Mouse (Mus musculus) MEL (cell line): Measurements from ENCODE around the gene Arhgap23. TPM values are rescaled to one million over a fixed set of nuclear protein-coding genes. Genes with fewer than 3 reads are reported as not detected.

ENCODE experiments used
- DNase-seq: peaks from one replicate; pipeline ENCODE4 v3.0.0; 2011; ENCODE audit warnings: low read depth, low spot score
- H3K27ac ChIP-seq: 2 replicates; pipeline ENCODE4 v1.5.1; 2012; ENCODE audit warnings: low read depth, mild to moderate bottlenecking, control low read depth, low read length, moderate library complexity; ENCODE audit not compliant: control insufficient read depth
- H3K27me3 ChIP-seq, 2 experiments: fragments of 150-350 bp in 1 of 2; sonication (generic) in 1 of 2; 2 replicates each; pipeline ENCODE4 v1.6.1; 2012; ENCODE audit warnings: low read length in 2 of 2, mild to moderate bottlenecking in 2 of 2, improper control_type of control experiment in 1 of 2, moderate library complexity in 1 of 2; ENCODE audit not compliant: insufficient read depth in 2 of 2, control insufficient read depth in 1 of 2
- H3K36me3 ChIP-seq, 2 experiments: 2 replicates each; pipeline ENCODE4 v1.6.1; 2012 to 2014; ENCODE audit warnings: low read length in 2 of 2, improper control_type of control experiment in 1 of 2, inconsistent platforms in 1 of 2, mild to moderate bottlenecking in 1 of 2; ENCODE audit not compliant: insufficient read depth in 2 of 2, control insufficient read depth in 1 of 2
- H3K4me1 ChIP-seq, 2 experiments: fragments of 150-350 bp in 1 of 2; sonication (generic) in 1 of 2; 2 replicates each; pipeline ENCODE4 v1.6.1; 2012; ENCODE audit warnings: low read length in 2 of 2, improper control_type of control experiment in 1 of 2, mild to moderate bottlenecking in 1 of 2; ENCODE audit not compliant: insufficient read depth in 2 of 2, control insufficient read depth in 1 of 2
- H3K4me3 ChIP-seq, 2 experiments: fragments of 150-350 bp in 1 of 2; sonication (generic) in 1 of 2; 2 replicates each; pipeline ENCODE4 v1.5.1; 2012; ENCODE audit warnings: low read depth in 2 of 2, low read length in 2 of 2, mild to moderate bottlenecking in 2 of 2, moderate library complexity in 2 of 2, control low read depth in 1 of 2, improper control_type of control experiment in 1 of 2; ENCODE audit not compliant: control insufficient read depth in 1 of 2, insufficient read depth in 1 of 2
- H3K79me2 ChIP-seq: 2 replicates; pipeline ENCODE4 v1.6.1; 2012; ENCODE audit warnings: mild to moderate bottlenecking, low read length, moderate library complexity; ENCODE audit not compliant: control insufficient read depth, poor library complexity, insufficient read depth
- H3K9ac ChIP-seq: 2 replicates; pipeline ENCODE4 v1.6.1; 2012; ENCODE audit warnings: low read depth, mild to moderate bottlenecking, control low read depth, low read length, moderate library complexity; ENCODE audit not compliant: control insufficient read depth, poor library complexity, severe bottlenecking
- H3K9me3 ChIP-seq: fragments of 150-350 bp; sonication (generic); replicated peaks from 2 replicates; pipeline ENCODE4 v1.6.1; 2012; ENCODE audit warnings: mild to moderate bottlenecking, low read length, improper control_type of control experiment, moderate library complexity; ENCODE audit not compliant: insufficient read depth
- BHLHE40 ChIP-seq: IDR thresholded peaks from 2 replicates; pipeline ENCODE4 v1.6.1; 2012; ENCODE audit warnings: low read depth, mild to moderate bottlenecking, inconsistent platforms, low read length, improper control_type of control experiment, borderline replicate concordance
- E2F4 ChIP-seq: IDR thresholded peaks from 2 replicates; pipeline ENCODE4 v1.6.1; 2011; ENCODE audit warnings: low read depth, low read length, improper control_type of control experiment, borderline replicate concordance
- ELF1 ChIP-seq: IDR thresholded peaks from 2 replicates; pipeline ENCODE4 v1.6.1; 2014; ENCODE audit warnings: low read depth, mild to moderate bottlenecking, inconsistent platforms, low read length, improper control_type of control experiment, moderate library complexity
- EP300 ChIP-seq, 2 experiments: IDR thresholded peaks; 2 replicates each; pipeline ENCODE4 v1.6.1; 2011; ENCODE audit warnings: improper control_type of control experiment in 2 of 2, low read length in 2 of 2, low read depth in 1 of 2, mild to moderate bottlenecking in 1 of 2
- ETS1 ChIP-seq: IDR thresholded peaks from 2 replicates; pipeline ENCODE4 v1.6.1; 2012; ENCODE audit warnings: low read depth, mild to moderate bottlenecking, inconsistent platforms, low read length, improper control_type of control experiment, moderate library complexity
- MAFK ChIP-seq: IDR thresholded peaks from 2 replicates; pipeline ENCODE4 v1.6.1; 2011; ENCODE audit warnings: low read depth, mild to moderate bottlenecking, low read length, improper control_type of control experiment, borderline replicate concordance
- MAX ChIP-seq: IDR thresholded peaks from 2 replicates; pipeline ENCODE4 v1.6.1; 2011; ENCODE audit warnings: low read length, improper control_type of control experiment
- MAZ ChIP-seq: IDR thresholded peaks from 2 replicates; pipeline ENCODE4 v1.6.1; 2012; ENCODE audit warnings: low read depth, mild to moderate bottlenecking, inconsistent platforms, low read length, improper control_type of control experiment
- MEF2A ChIP-seq: IDR thresholded peaks from 2 replicates; pipeline ENCODE4 v1.6.1; 2014; ENCODE audit warnings: low read depth, mild to moderate bottlenecking, inconsistent platforms, low read length, improper control_type of control experiment; ENCODE audit not compliant: poor library complexity, insufficient replicate concordance, severe bottlenecking; ENCODE audit errors: extremely low read depth
- MXI1 ChIP-seq: IDR thresholded peaks from 2 replicates; pipeline ENCODE4 v1.6.1; 2011; ENCODE audit warnings: mild to moderate bottlenecking, low read depth, low read length, improper control_type of control experiment
- MYB ChIP-seq: IDR thresholded peaks from 2 replicates; pipeline ENCODE4 v1.6.1; 2011; ENCODE audit warnings: mild to moderate bottlenecking, low read depth, low read length, improper control_type of control experiment
- MYC ChIP-seq: IDR thresholded peaks from 2 replicates; pipeline ENCODE4 v1.6.1; 2011; ENCODE audit warnings: low read depth, mild to moderate bottlenecking, low read length, improper control_type of control experiment, moderate library complexity
- NRF1 ChIP-seq: IDR thresholded peaks from 2 replicates; pipeline ENCODE4 v1.6.1; 2014; ENCODE audit warnings: low read depth, mild to moderate bottlenecking, inconsistent platforms, low read length, improper control_type of control experiment, moderate library complexity; ENCODE audit not compliant: poor library complexity, insufficient read depth, severe bottlenecking
- POLR2A ChIP-seq, 2 experiments: IDR thresholded peaks; 2 replicates each; pipeline ENCODE4 v1.6.1; 2011 to 2012; ENCODE audit warnings: low read length in 2 of 2, mild to moderate bottlenecking in 2 of 2, control low read depth in 1 of 2, improper control_type of control experiment in 1 of 2, low read depth in 1 of 2, moderate library complexity in 1 of 2; ENCODE audit not compliant: control insufficient read depth in 1 of 2, insufficient read depth in 1 of 2, poor library complexity in 1 of 2
- POLR2AphosphoS5 ChIP-seq: IDR thresholded peaks from 2 replicates; pipeline ENCODE4 v1.6.1; 2012; ENCODE audit warnings: low read depth, borderline replicate concordance, mild to moderate bottlenecking, inconsistent platforms, low read length, moderate library complexity, mixed read lengths
- RCOR1 ChIP-seq: IDR thresholded peaks from 2 replicates; pipeline ENCODE4 v1.6.1; 2012; ENCODE audit warnings: low read depth, mild to moderate bottlenecking, inconsistent platforms, low read length, improper control_type of control experiment
- TBP ChIP-seq: IDR thresholded peaks from 2 replicates; pipeline ENCODE4 v1.8.0; 2011; ENCODE audit warnings: low read depth, low read length, improper control_type of control experiment
- UBTF ChIP-seq: IDR thresholded peaks from 2 replicates; pipeline ENCODE4 v1.6.1; 2012; ENCODE audit warnings: low read depth, mild to moderate bottlenecking, inconsistent platforms, low read length, improper control_type of control experiment, moderate library complexity, borderline replicate concordance; ENCODE audit not compliant: insufficient read depth
- USF1 ChIP-seq: IDR thresholded peaks from 2 replicates; pipeline ENCODE4 v1.6.1; 2014; ENCODE audit warnings: low read depth, mild to moderate bottlenecking, inconsistent platforms, low read length, improper control_type of control experiment, moderate library complexity
- USF2 ChIP-seq, 2 experiments: IDR thresholded peaks; 2 replicates each; pipeline ENCODE4 v1.6.1; 2011 to 2012; ENCODE audit warnings: improper control_type of control experiment in 2 of 2, low read length in 2 of 2, borderline replicate concordance in 1 of 2, inconsistent platforms in 1 of 2, low read depth in 1 of 2, mild to moderate bottlenecking in 1 of 2; ENCODE audit not compliant: insufficient read depth in 1 of 2
- ZKSCAN1 ChIP-seq: IDR thresholded peaks from 2 replicates; pipeline ENCODE4 v1.6.1; 2012; ENCODE audit warnings: low read depth, mild to moderate bottlenecking, inconsistent platforms, low read length, improper control_type of control experiment, moderate library complexity
- ZNF384 ChIP-seq: IDR thresholded peaks from 2 replicates; pipeline ENCODE4 v1.6.1; 2012; ENCODE audit warnings: low read depth, mild to moderate bottlenecking, inconsistent platforms, low read length, improper control_type of control experiment
- polyA plus RNA-seq, 2 experiments: library from polyadenylated mRNA; stranded (reverse) in 1 of 2; unstranded in 1 of 2; fragments of >175 nt in 1 of 2; fragments of >200 nt in 1 of 2; gene quantifications; 2 replicates each; pipeline versions ENCODE4 v1.2.1 to v1.2.4; 2012; ENCODE audit warnings: low replicate concordance in 2 of 2, low read depth in 1 of 2; ENCODE audit not compliant: insufficient read length in 2 of 2, insufficient read depth in 1 of 2, missing spikeins in 1 of 2
- total RNA-seq: library from RNA; depleted of rRNA; stranded (reverse); fragments of 300-350 nt; gene quantifications from 2 replicates; pipeline ENCODE4 v1.2.3, GENCODE M21; 2012

Gene Arhgap23
- total and polyA plus RNA-seq, 3 experiments: 1.7 to 7.5 TPM; not detected in 1

- DNase-seq: no peak
- Histone ChIP-seq H3K27ac (no peak overlapping the region), H3K4me3 (no peak overlapping the region), H3K27me3 (peaks cover 0 to 1% of the 10 kb centered on the region in 2 experiments; a peak in 2 of 4 replicates), H3K9ac (no peak overlapping the region), H3K4me1 (peaks cover 4 to 11% of the 10 kb centered on the region in 2 experiments), H3K36me3 (no peaks in the 10 kb centered on the region), H3K9me3 (no peaks in the 10 kb centered on the region), H3K79me2 (no peaks in the 10 kb centered on the region)
- no peak for TF ChIP-seq BHLHE40
- no peak for TF ChIP-seq ZKSCAN1
- no peak for TF ChIP-seq MAZ
- no peak for TF ChIP-seq MEF2A
- TF ChIP-seq USF1: no peak
- no peak for TF ChIP-seq NRF1
- TF ChIP-seq UBTF: no peak
- TF ChIP-seq MAFK: no peak
- TF ChIP-seq USF2 (IDR thresholded peaks at IDR 0.05; ENCODE audit: borderline replicate concordance in 1 of 2, insufficient read depth in 1 of 2, low read depth in 1 of 2, low read length in 2 of 2): no peak
- no peak for TF ChIP-seq POLR2A (IDR thresholded peaks at IDR 0.05; ENCODE audit: control insufficient read depth in 1 of 2, insufficient read depth in 1 of 2, low read depth in 1 of 2, low read length in 2 of 2, poor library complexity in 1 of 2)
- no peak for TF ChIP-seq E2F4
Observed at GRCm38 (mm10) chr11:97533653-97534052, 118.3 kb downstream of the Arhgap23 start.

- H3K4me3 ChIP-seq: no peak overlapping the region
Observed at GRCm38 (mm10) chr11:97534442-97535307, 119.3 kb downstream of the Arhgap23 start.

More at GRCm38 (mm10) chr11:97534442-97535307, 119.3 kb downstream of the Arhgap23 start:
- Histone ChIP-seq H3K9ac (no peak overlapping the region), H3K79me2 (no peaks in the 10 kb centered on the region), H3K9me3 (no peaks in the 10 kb centered on the region), H3K4me1 (peaks cover 4 to 11% of the 10 kb centered on the region in 2 experiments), H3K27ac (no peak overlapping the region), H3K36me3 (no peaks in the 10 kb centered on the region), H3K27me3 (peaks cover 0 to 1% of the 10 kb centered on the region in 2 experiments; a peak in 2 of 4 replicates)
- TF ChIP-seq RCOR1 (no peak), MAZ (no peak), USF2 (IDR thresholded peaks at IDR 0.05; ENCODE audit: borderline replicate concordance in 1 of 2, insufficient read depth in 1 of 2, low read depth in 1 of 2, low read length in 2 of 2) (no peak), MYB (no peak), MYC (no peak), EP300 (IDR thresholded peaks at IDR 0.05; ENCODE audit: low read depth in 1 of 2, low read length in 2 of 2) (no peak), POLR2AphosphoS5 (no peak), ETS1 (no peak), MAX (no peak), ZNF384 (no peak), POLR2A (IDR thresholded peaks at IDR 0.05; ENCODE audit: control insufficient read depth in 1 of 2, insufficient read depth in 1 of 2, low read depth in 1 of 2, low read length in 2 of 2, poor library complexity in 1 of 2) (no peak), ELF1 (no peak), MXI1 (no peak), ZKSCAN1 (no peak), TBP (no peak)
- no peak for DNase-seq
